Mouse (Mus musculus): ENCODE data around the gene Ly6g5b. TPM values are rescaled to one million over a fixed set of nuclear protein-coding genes. Genes with fewer than 3 reads are reported as not detected.

Gene Ly6g5b
- total and polyA plus RNA-seq, 2 experiments, result 0.46 to 0.62 TPM

DNA sequence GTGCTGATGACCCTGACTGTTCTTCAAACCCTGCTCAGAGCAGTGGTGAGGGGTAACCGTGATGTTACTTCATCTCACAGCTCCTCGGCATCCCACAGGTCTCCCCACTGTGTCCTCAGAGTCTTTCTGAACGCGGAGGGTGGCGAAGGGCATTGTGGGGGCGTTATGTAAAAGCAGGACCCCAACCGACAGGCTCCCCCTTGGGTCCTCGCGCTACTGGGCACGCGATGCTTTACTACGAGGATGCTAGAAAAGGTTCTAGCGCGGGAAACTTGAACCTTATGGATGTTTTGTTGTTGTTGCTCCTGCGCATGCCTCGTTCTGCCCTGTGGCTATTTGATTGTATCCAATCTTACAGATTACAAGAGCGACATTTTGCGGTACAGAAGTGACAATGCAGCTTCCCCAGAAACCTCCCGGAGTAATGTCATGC lies 6.7 kb upstream of the Ly6g5b start, which contains the start of gene Csnk2b:
Gene Csnk2b (minus strand): TSS at position 183 of the 433 bp plus-strand sequence.
- H3K4me3 ChIP-seq (ENCODE audit: insufficient read depth, low read depth, low read length), result peak within 1 kb of the TSS; percentile 85
- TF ChIP-seq POLR2A (IDR thresholded peaks at IDR 0.05; ENCODE audit: extremely low read depth, insufficient read depth, low read length), result no peak
- TF ChIP-seq CTCF (IDR thresholded peaks at IDR 0.05; ENCODE audit: low read depth, low read length), result peak; percentile 16; the same call in 1 of the 2 replicates
- peak within 1 kb of the TSS; percentile 84 for H3K27ac ChIP-seq (replicated peaks; ENCODE audit: insufficient read depth, low read depth, low read length)
- H3K4me1 ChIP-seq (ENCODE audit: control insufficient read depth, insufficient read depth, low read length), result peaks cover 16% of the 10 kb centered on the region
- peaks cover 12% of the 10 kb centered on the region for H3K79me2 ChIP-seq (ENCODE audit: control insufficient read depth, insufficient read depth, low read length)
- 0% methylated on average over 19 of the region's 19 CpGs for WGBS
- peaks cover 19% of the 10 kb centered on the region; the same call in 1 of the 2 replicates for H3K36me3 ChIP-seq (ENCODE audit: control insufficient read depth, insufficient read depth, low read length)
- peak within 1 kb of the TSS; percentile 97 for H3K9ac ChIP-seq (ENCODE audit: low read depth, low read length)
- no peaks in the 10 kb centered on the region for H3K27me3 ChIP-seq (ENCODE audit: control insufficient read depth, insufficient read depth, low read length)
- DNase-seq (ENCODE audit: extremely low read depth, low read depth, low spot score), result peak; percentile 54

DNA sequence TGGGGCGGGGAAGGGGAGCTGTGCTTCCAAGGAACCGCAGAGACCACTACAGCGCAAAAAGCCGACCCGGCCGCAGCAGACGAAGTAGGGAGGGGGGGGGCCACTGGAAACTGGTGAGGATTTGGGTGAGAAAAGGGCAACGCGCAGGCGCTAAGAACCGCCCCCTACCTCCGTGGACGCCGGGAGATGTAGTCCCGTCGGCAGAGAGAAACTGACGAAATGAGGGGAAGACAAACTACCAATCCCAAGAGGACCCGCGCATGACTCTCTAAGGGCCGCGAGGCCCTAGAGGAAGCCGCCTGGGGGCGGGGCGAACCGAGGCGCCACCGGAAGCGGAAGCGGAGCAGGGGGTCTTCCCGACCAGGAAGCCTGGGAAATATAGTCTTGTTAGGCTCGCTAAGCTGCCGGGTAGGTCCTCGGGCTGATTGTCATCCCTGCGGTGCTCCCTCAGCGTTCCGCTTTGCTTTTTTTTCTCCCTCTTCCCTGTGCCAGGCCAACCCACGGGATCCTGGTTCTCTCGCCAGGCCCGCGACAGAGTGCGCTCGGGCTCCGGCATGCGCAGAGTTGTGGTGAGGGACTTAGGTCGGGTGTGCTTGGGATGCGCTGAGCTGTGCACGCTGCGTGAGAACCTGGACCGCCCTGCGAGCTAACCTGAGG lies 6.0 kb upstream of the Ly6g5b start, which contains the start of gene Gpank1:
Gene Gpank1 (plus strand): TSS at position 313 of the 657 bp plus-strand sequence.
- H3K9ac ChIP-seq (ENCODE audit: low read depth, low read length), result peak within 1 kb of the TSS; percentile 97
- peaks cover 15% of the 10 kb centered on the region for H3K4me1 ChIP-seq (ENCODE audit: control insufficient read depth, insufficient read depth, low read length)
- H3K4me3 ChIP-seq (ENCODE audit: insufficient read depth, low read depth, low read length), result peak within 1 kb of the TSS; percentile 85
- no peaks in the 10 kb centered on the region for H3K27me3 ChIP-seq (ENCODE audit: control insufficient read depth, insufficient read depth, low read length)
- peaks cover 22% of the 10 kb centered on the region; the same call in 1 of the 2 replicates for H3K36me3 ChIP-seq (ENCODE audit: control insufficient read depth, insufficient read depth, low read length)
- TF ChIP-seq POLR2A (IDR thresholded peaks at IDR 0.05; ENCODE audit: extremely low read depth, insufficient read depth, low read length) (peak; percentile 61; the same call in 1 of the 2 replicates), CTCF (IDR thresholded peaks at IDR 0.05; ENCODE audit: low read depth, low read length) (no peak)
- peaks cover 12% of the 10 kb centered on the region for H3K79me2 ChIP-seq (ENCODE audit: control insufficient read depth, insufficient read depth, low read length)
- peak within 1 kb of the TSS; percentile 84 for H3K27ac ChIP-seq (replicated peaks; ENCODE audit: insufficient read depth, low read depth, low read length)
- WGBS, result under 1% methylated on average over 50 of the region's 50 CpGs
- DNase-seq (ENCODE audit: extremely low read depth, low read depth, low spot score), result peak; percentile 95

DNA sequence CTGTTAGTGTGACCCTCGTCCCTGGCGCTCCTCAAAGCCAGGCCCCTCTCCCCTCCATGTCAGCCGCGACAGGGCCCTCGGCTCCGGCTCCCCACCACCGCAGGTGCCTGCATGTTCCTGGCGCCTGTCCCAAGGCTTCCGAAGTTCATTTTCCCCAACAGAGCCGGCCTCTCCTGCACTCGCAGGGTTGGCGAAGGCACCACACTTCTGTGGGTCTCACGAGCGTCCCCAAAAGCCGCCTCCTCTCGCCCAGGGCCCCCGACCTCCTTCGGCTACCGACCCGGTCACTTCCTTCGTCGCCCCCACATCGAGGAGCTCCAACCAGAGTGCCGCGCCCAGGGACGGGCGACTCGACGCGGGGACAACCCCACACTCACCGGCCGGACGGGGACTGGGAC lies 5.5 kb upstream of the Ly6g5b start:
- TF ChIP-seq POLR2A (IDR thresholded peaks at IDR 0.05; ENCODE audit: extremely low read depth, insufficient read depth, low read length) (no peak), CTCF (IDR thresholded peaks at IDR 0.05; ENCODE audit: low read depth, low read length) (no peak)
- peak; percentile 42 for DNase-seq (ENCODE audit: extremely low read depth, low read depth, low spot score)
- Histone ChIP-seq H3K36me3 (ENCODE audit: control insufficient read depth, insufficient read depth, low read length) (peaks cover 27% of the 10 kb centered on the region; the same call in 1 of the 2 replicates), H3K9ac (ENCODE audit: low read depth, low read length) (peak overlapping the region; percentile 97), H3K27ac (replicated peaks; ENCODE audit: insufficient read depth, low read depth, low read length) (peak overlapping the region; percentile 84), H3K79me2 (ENCODE audit: control insufficient read depth, insufficient read depth, low read length) (peaks cover 12% of the 10 kb centered on the region), H3K4me3 (ENCODE audit: insufficient read depth, low read depth, low read length) (peak overlapping the region; percentile 85), H3K27me3 (ENCODE audit: control insufficient read depth, insufficient read depth, low read length) (no peaks in the 10 kb centered on the region), H3K4me1 (ENCODE audit: control insufficient read depth, insufficient read depth, low read length) (peaks cover 15% of the 10 kb centered on the region)
- WGBS, result under 1% methylated on average over 33 of the region's 33 CpGs

DNA sequence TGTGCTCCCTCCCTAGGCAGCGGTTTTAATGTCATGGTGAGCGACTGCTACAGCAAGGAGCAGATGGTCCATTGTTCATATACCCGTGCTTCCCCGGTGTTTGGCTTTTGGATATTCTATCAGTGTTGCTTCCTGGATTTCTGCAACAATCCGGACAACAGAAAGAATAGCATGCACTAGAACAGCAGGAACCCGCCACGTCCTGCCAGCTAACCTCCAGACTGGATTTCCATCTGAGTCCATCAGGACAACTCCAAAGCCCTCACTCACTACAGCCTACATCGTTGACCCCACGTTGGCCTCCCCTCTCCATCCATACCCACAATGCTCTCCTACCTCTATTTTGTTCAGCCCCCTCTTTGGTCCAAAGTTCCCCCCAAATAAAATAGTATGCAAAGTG lies 3.5 kb downstream of the Ly6g5b start:
- Histone ChIP-seq H3K36me3 (ENCODE audit: control insufficient read depth, insufficient read depth, low read length) (peaks cover 10% of the 10 kb centered on the region; the same call in 1 of the 2 replicates), H3K27me3 (ENCODE audit: control insufficient read depth, insufficient read depth, low read length) (no peaks in the 10 kb centered on the region), H3K4me1 (ENCODE audit: control insufficient read depth, insufficient read depth, low read length) (no peaks in the 10 kb centered on the region), H3K9ac (ENCODE audit: low read depth, low read length) (peak overlapping the region; percentile 37), H3K4me3 (ENCODE audit: insufficient read depth, low read depth, low read length) (no peak overlapping the region), H3K27ac (replicated peaks; ENCODE audit: insufficient read depth, low read depth, low read length) (no peak overlapping the region), H3K79me2 (ENCODE audit: control insufficient read depth, insufficient read depth, low read length) (no peaks in the 10 kb centered on the region)
- 75% methylated on average over 9 of the region's 9 CpGs for WGBS
- no peak for TF ChIP-seq CTCF (IDR thresholded peaks at IDR 0.05; ENCODE audit: low read depth, low read length)
- no peak for TF ChIP-seq POLR2A (IDR thresholded peaks at IDR 0.05; ENCODE audit: extremely low read depth, insufficient read depth, low read length)
- no peak for DNase-seq (ENCODE audit: extremely low read depth, low read depth, low spot score)

DNA sequence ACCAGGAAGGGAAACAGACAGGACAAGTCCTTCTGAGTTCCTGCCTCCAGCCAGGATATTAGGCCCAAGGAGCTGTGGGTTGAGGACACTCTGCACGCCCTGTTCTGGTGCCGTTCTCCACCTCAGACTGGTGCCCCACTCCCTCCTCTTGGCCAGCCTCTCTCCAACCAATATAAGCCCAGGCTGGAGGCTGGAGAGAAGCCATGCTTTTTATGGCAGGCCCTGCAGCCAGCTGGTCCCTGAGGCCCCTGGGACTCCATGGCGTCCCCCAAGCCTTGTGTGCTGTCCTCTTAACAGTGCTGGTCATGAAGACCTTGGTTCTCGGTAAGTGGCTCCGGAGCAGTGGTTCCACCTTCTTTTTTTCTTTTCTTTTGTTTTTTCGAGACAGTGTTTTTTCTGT lies 7.1 kb downstream of the Ly6g5b start, which contains the start of gene Ly6g5c:
Gene Ly6g5c (plus strand): TSS at position 183 of the 400 bp plus-strand sequence.
- Histone ChIP-seq H3K27ac (replicated peaks; ENCODE audit: insufficient read depth, low read depth, low read length) (no peak within 1 kb of the TSS), H3K9ac (ENCODE audit: low read depth, low read length) (no peak within 1 kb of the TSS), H3K36me3 (ENCODE audit: control insufficient read depth, insufficient read depth, low read length) (no peaks in the 10 kb centered on the region), H3K4me1 (ENCODE audit: control insufficient read depth, insufficient read depth, low read length) (peaks cover 4% of the 10 kb centered on the region; the same call in 1 of the 2 replicates), H3K4me3 (ENCODE audit: insufficient read depth, low read depth, low read length) (no peak within 1 kb of the TSS), H3K79me2 (ENCODE audit: control insufficient read depth, insufficient read depth, low read length) (no peaks in the 10 kb centered on the region), H3K27me3 (ENCODE audit: control insufficient read depth, insufficient read depth, low read length) (no peaks in the 10 kb centered on the region)
- 88% methylated on average over 6 of the region's 6 CpGs for WGBS
- no peak for DNase-seq (ENCODE audit: extremely low read depth, low read depth, low spot score)
- TF ChIP-seq POLR2A (IDR thresholded peaks at IDR 0.05; ENCODE audit: extremely low read depth, insufficient read depth, low read length) (no peak), CTCF (IDR thresholded peaks at IDR 0.05; ENCODE audit: low read depth, low read length) (no peak)

Measured in liver, adult 2 months (tissue).